Mouse (Mus musculus) naive thymus-derived CD4-positive, alpha-beta T cell, adult 2 months (primary cell): ENCODE data around the gene Klk4.

Experiments used
- DNase-seq: peaks from one replicate; pipeline ENCODE4 v3.0.0-alpha.2; 2011; ENCODE audit warnings: low read depth

Klk4 gene

DNA sequence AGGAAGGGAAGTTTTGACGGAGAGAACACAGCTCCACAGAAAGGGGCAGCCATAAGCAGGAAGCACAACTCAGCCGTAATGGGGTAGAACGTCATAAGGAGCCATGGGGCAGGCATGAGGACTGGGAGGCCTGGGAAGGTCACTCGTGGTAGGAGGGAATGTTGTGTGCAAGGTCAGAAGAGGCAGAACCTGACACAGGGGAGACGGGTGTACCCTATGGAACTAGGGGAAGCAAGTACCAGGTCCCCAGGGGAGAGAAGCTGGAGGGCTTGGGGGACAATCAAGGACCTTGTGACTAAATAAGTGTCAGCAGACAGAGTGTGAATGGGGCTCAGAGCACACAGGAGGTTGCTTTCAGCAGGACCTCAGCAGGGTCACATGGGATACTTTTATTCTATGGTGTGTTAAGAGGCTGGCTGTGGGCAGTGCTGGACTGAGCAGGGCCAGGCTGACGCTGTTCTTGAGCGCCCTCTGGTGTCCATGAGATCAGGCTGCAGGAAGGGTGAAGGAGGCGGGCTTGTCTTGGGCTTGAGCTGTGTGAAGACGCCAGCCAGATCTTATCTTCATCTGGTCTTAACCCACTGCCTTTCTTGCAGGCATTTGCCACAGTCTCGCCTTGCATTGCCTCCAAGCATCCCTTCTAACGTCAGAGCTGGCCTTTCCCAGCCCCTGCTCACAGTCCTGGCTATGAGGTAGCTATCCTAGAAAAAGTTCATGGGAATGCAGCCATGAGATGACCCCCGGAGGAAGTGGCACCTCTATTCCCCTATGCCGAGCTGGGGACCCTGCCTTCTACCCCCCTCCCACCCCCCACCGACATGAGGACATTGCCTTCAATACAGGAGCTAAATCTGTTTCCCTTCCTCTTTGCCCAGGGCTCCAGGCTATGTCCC is 38.8 kb downstream of the Klk4 start:
- peak; percentile 50 for DNase-seq

DNA sequence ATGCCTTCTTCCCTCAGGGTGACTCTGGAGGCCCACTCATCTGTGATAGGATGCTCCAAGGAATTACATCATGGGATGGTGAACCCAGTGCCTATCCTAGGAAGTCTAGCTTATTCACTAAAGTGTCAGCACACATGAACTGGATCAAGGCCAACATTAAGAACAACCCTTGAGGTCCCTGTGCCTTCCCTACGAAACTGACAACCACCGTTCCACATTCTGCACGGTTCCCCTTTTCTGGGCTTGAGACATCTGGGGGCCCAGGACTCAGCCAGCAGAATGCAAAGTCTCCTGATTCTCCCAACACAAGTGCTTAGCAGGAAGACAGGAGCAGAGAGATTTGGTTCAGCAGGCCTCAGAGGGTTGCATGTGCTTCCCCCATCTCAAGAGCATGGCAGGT is 39.6 kb downstream of the Klk4 start:
- no peak for DNase-seq

DNA sequence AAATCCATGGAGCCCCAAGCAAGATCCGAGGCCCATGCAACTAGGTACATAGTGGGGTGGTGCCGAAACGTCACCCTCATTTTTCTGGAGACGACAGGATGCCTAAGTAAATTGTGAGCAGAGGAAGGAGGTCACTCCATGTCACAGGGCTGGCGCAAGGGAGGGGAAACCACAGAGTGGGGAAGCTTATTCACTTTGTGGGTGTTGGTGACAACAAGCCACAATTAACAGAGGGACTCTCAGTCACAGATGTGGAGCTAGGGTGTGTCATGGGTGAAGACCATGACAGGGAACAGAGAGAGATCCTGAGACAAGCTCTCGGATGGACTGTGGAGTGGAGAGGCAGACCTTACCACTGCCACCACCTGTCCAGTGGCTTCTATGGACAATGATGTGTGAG is 40.1 kb downstream of the Klk4 start:
- no peak for DNase-seq

DNA sequence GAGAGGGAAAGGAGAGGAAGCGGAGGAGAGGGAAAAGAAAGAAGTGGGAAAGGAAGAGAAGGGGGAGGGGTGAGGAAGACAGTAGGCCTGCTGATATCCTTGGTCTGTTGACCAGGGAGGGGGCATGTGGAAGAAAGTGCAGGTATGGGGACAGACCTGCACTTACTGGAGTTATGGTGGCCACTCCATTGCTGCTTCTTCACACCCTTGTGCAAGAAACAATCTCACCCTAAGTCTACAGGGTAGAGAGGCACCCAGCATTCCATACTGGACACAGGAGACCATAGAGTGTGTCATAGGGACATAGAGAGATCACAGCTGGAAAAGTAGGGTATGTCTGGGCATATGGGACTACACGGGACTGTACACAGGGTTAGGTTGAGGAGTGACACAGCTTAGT is 41.0 kb downstream of the Klk4 start:
- DNase-seq, result no peak

DNA sequence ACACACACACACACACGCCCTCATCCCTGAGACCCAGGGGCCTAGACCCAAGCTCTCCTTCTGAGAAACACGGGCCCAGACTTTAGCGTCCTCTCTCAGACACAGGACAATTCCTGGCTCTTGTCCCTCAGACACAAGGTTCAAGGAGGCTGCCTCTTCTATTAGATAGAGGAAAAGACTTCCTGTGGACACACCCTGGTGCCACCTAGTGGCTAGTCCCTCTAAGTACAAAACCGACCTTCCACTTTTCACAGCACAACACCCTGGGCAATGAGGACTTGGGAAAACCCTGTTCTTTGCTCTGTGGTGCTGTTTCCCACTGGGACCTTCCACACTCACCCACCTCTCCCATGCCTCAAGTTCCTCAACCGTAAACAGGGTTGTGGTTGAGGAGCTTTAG is 45.0 kb downstream of the Klk4 start:
- DNase-seq, result peak; percentile 7

DNA sequence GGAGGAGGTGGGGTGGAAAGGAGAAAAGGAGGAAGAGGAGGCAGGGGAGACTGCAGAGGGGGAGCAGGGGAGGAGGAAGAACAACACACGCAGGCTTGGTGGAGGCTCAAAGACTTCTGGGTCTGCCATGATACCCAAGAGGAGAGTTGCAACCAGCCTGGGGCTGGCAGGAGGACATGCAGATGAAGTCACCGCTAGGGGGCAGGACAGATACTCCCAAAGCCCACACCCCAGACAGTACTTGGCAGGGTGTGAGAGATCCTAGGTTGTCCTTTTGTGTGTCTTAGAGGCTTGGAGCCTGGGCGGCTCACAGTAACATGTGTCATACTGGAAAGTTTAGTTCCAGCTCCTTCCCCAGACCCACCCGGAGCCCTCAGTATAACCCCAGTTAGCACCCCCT is 47.6 kb downstream of the Klk4 start:
- DNase-seq, result peak; percentile 11

DNA sequence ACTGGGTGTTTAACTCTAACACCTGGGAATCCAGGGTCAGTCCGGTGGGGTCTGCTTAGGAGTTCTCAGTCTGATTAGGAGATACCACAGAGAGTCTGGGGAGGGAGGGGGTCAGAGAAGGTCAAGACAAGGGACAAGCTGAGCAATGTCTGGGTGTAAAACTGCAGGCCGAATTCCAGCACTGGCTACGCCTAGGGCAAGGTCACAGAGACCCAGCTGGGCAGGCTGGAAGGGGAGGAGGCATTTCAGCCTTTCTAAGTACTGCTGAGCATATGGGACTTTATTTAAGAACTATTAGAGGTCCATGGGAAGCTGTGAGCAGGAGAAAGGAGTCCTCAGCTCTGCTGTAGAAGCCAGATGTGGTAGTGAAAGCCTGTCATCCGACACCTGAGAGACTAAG is 51.4 kb downstream of the Klk4 start:
- DNase-seq, result no peak

DNA sequence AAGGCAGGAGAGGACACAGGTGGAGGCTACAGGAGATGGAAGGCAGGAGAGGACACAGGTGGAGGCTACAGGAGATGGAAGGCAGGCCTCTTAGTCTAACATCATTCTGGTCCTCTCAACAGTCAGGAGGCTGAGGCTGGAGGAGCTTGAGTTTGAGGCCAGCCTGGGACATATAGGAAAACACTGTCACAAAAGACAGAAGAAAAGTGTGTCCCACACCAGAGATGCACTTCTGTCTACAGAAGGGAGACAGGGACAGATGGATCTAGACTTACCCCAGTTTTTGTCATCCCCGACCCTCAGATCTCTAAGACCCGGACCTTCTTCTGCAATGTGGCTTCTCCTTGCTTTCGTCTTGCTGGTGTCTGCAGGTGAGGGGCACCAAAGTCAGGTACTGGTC is 52.5 kb downstream of the Klk4 start, which contains the start of gene Klk15:
Klk15 (plus strand) TSS at position 301 of the 400 bp plus-strand sequence.
- DNase-seq, result no peak

DNA sequence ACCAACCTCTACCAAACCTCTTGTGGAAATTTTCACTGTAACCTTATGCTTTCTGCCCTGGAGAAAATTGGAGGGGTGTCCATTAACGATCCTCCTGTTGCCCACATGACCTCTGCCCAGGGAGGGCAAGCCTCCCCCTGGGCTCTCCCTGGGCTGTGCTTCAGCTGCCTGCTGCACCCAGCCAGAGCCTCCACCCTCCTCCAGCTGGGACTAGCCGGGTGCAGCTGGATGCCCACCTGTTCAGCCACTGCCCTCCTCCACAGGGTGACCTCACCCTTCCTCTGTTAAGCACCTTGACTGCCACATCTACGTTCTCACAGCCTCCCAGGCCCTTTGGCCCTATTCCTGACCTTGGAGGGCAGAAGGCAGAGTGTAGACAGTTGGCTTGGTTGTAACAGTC is 53.8 kb downstream of the Klk4 start:
- DNase-seq, result no peak
